Mouse (Mus musculus) C2C12 (cell line): Measurements from ENCODE around the gene Rsph10b.

Source experiments
- CTCF ChIP-seq: IDR thresholded peaks from one replicate; pipeline ENCODE4 v1.5.1; 2011; ENCODE audit not compliant: control insufficient read depth, insufficient read depth, insufficient read length
- MAX ChIP-seq: IDR thresholded peaks from one replicate; pipeline ENCODE4 v1.6.1; 2011; ENCODE audit warnings: mild to moderate bottlenecking, control low read depth
- USF1 ChIP-seq: IDR thresholded peaks from one replicate; pipeline ENCODE4 v1.6.1; 2011; ENCODE audit warnings: low read depth, mild to moderate bottlenecking, control low read depth, moderate library complexity

- TF ChIP-seq MAX = no peak
- no peak for TF ChIP-seq USF1
- TF ChIP-seq CTCF = no peak
Observed at GRCm38 (mm10) chr5:143927875-143928274, 5.0 kb upstream of the Rsph10b start, which contains the start of gene Gm42421.
